ENCODE assay signal across 35 mouse cellular contexts in genomic region chr3:94392128-94392527, GRCm38 (mm10). TPM values are rescaled to one million over a fixed set of nuclear protein-coding genes. Genes with fewer than 3 reads are reported as not detected.
"Had no signal": no experiment of that assay in that cellular context is flagged by ENCODE, and none has a peak within 500 bp of the region (broad histone marks: within the 10 kb centered on the region; RNA-seq: fewer than 3 reads in every experiment).

No protein-coding gene starts in this region.

- H3K27ac ChIP-seq: gastrocnemius, adult 2 months; heart, adult 2 months; hindbrain, embryonic 10.5 days; hindbrain, embryonic 12.5 days; hindbrain, embryonic 14.5 days; intestine, embryonic 15.5 days; layer of hippocampus, adult 2 months; left cerebral cortex, adult 2 months; limb, embryonic 10.5 days; limb, embryonic 12.5 days; liver, embryonic 13.5 days had no signal

- ATAC-seq: hindbrain, embryonic 16.5 days; inflammation-experienced regulatory T-cells, adult 6 months; intestine, embryonic 15.5 days; intestine, postnatal 0 days had no signal

- H3K4me2 ChIP-seq: heart, embryonic 11.5 days; hindbrain, embryonic 12.5 days; hindbrain, embryonic 14.5 days; intestine, embryonic 15.5 days; limb, embryonic 12.5 days; liver, embryonic 11.5 days; liver, embryonic 13.5 days had no signal

- H3K9ac ChIP-seq: hindbrain, embryonic 12.5 days; hindbrain, embryonic 14.5 days; intestine, embryonic 15.5 days; limb, embryonic 12.5 days; liver, embryonic 13.5 days had no signal

- DNase-seq: gastrocnemius, adult 2 months; gastrocnemius, postnatal 10 days; gastrocnemius, postnatal 25 days; heart, adult 2 months; heart, postnatal 10 days; heart, postnatal 4 days; kidney, adult 18-20 months; kidney, adult 9 months; kidney, postnatal 10 days; kidney, postnatal 25 days; kidney, postnatal 4 days; liver; liver, embryonic 13.5 days had no signal

- H3K9me3 ChIP-seq: hindbrain, embryonic 10.5 days; hindbrain, embryonic 12.5 days; intestine, embryonic 15.5 days; limb, embryonic 10.5 days; limb, embryonic 12.5 days; liver, embryonic 13.5 days had no signal

- H3K4me1 ChIP-seq: hindbrain, embryonic 12.5 days; intestine, embryonic 15.5 days; limb, embryonic 10.5 days; limb, embryonic 12.5 days; liver, embryonic 13.5 days had no signal

- H3K4me3 ChIP-seq: gastrocnemius, adult 2 months; heart, adult 2 months; hindbrain, embryonic 10.5 days; hindbrain, embryonic 12.5 days; intestine, embryonic 15.5 days; layer of hippocampus, adult 2 months; left cerebral cortex, adult 2 months; limb, embryonic 10.5 days; limb, embryonic 12.5 days; liver, embryonic 13.5 days had no signal

- H3K36me3 ChIP-seq: hindbrain, embryonic 10.5 days; hindbrain, embryonic 12.5 days; intestine, embryonic 15.5 days; limb, embryonic 10.5 days; limb, embryonic 12.5 days; liver, embryonic 13.5 days had no signal

RNA-seq across cellular contexts. Expression of gene Lingo4, which starts 6.2 kb away (rescaled TPM):
- total RNA-seq: granulocyte monocyte progenitor cell, adult 5-6 weeks had no signal
- polyA plus RNA-seq: heart, embryonic 11.5 days; limb, embryonic 10.5 days; limb, embryonic 12.5 days; liver, embryonic 11.5 days had no signal

RNA-seq across cellular contexts. Expression of gene Rorc, which starts 19.5 kb away (rescaled TPM):
- total RNA-seq: granulocyte monocyte progenitor cell, adult 5-6 weeks had no signal

RNA-seq across cellular contexts. Expression of gene C2cd4d, which starts 29.9 kb away (rescaled TPM):
- total RNA-seq: gastrocnemius, adult 2 months; gastrocnemius, postnatal 25 days; granulocyte monocyte progenitor cell, adult 5-6 weeks; heart, adult 2 months; heart, postnatal 25 days; heart, postnatal 4 days had no signal
- polyA plus RNA-seq: inflammation-experienced regulatory T-cells, adult 6 months; liver, embryonic 11.5 days; liver, embryonic 13.5 days had no signal

RNA-seq across cellular contexts. Expression of gene Them5, which starts 50.2 kb away (rescaled TPM):
- total RNA-seq: gastrocnemius, adult 2 months; gastrocnemius, postnatal 10 days; granulocyte monocyte progenitor cell, adult 5-6 weeks; heart, adult 2 months; heart, postnatal 10 days; heart, postnatal 25 days; heart, postnatal 4 days; layer of hippocampus, adult 2 months; layer of hippocampus, postnatal 10 days; layer of hippocampus, postnatal 25 days; left cerebral cortex, adult 2 months; left cerebral cortex, postnatal 14 days; left cerebral cortex, postnatal 36 days had no signal
- polyA plus RNA-seq: frontal cortex, adult 2 months; heart, adult 2 months; heart, embryonic 14.5 days; hindbrain, embryonic 10.5 days; hindbrain, embryonic 12.5 days; hindbrain, embryonic 14.5 days; inflammation-experienced regulatory T-cells, adult 6 months; intestine, embryonic 15.5 days; intestine, postnatal 0 days; kidney, embryonic 16.5 days; limb, embryonic 10.5 days; liver, embryonic 11.5 days; liver, embryonic 13.5 days had no signal
